Mouse (Mus musculus) left cerebral cortex, adult 6 months (tissue): ENCODE results near the gene Atpif1. TPM values are rescaled to one million over a fixed set of nuclear protein-coding genes. Genes with fewer than 3 reads are reported as not detected.

ENCODE experiments used
- long read RNA-seq, 2 experiments: library from polyadenylated mRNA; unstranded; transcript quantifications; one replicate each; pipeline ENCODE4 v2.0.0; 2019 to 2020
- polyA plus RNA-seq: library from polyadenylated mRNA; unstranded; fragments of <200 nt; fragmentation: Nextera tagmentation; gene quantifications from 2 replicates; pipeline ENCODE4 v1.2.3, GENCODE M21; 2021

Atpif1 gene
- 1,769 and 1,771 TPM in 2 replicates for polyA plus RNA-seq
- long read RNA-seq, experiment 1, transcript Atpif1-201 (3 exons, 539 nt), result major isoform, 134 of 142 reads
- long read RNA-seq, experiment 1, partial matches to known transcripts, result 1 of 142 reads
- long read RNA-seq, experiment 1, other reads (novel, unspliced or antisense), result 7 of 142 reads
- long read RNA-seq, experiment 2, transcript Atpif1-201 (3 exons, 539 nt), result major isoform, 977 of 1,046 reads
- long read RNA-seq, experiment 2, transcript Atpif1-203 (2 exons, 462 nt), result minor isoform, 11 of 1,046 reads
- long read RNA-seq, experiment 2, partial matches to known transcripts, result 0 of 1,046 reads
- long read RNA-seq, experiment 2, other reads (novel, unspliced or antisense), result 58 of 1,046 reads

GRCm38 (mm10) chr4:132532981-132533916 is at the start of gene Atpif1:
TSS of gene Atpif1 (minus strand) at chr4:132533659.

GRCm38 (mm10) chr4:132563965-132564364 is 30.5 kb upstream of the Atpif1 start, which contains the start of gene Ptafr:
TSS of gene Ptafr (plus strand) at chr4:132564067.

DNA sequence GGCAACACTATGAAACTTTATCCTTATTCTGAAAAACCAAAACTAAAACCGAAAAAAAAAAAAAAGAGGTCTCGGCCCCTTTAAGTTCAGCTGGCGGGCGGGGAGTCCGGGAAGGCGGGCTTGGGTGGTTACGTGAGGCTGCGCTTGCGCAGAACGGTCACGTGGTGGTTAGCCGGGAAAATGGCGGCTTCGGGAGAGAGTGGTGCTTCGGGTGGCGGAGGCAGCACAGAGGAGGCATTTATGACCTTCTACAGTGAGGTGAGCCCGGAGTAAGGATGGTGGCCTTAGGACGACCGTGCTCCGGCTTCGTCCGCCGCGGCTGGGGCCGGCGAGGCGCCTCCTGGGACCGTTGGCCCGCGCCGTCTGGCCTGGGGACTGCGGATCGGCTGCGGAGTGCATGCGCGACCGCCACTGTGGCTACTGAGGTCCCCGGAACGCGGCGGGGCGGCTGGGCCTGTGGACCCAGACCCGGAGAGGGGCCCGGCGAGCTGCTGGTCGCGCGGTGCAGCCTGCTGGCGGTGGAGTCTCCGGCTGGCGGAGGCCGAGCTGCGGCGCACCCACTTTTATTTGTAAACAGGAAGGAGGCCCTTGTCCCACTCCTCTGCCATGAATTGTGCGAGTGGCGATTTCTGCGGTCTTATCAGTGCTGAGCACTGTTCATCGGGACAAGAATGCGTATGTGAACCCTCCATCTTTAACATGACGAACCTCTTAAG is 2.1 kb upstream of the Atpif1 start, which contains the start of gene Dnajc8:
Dnajc8 (plus strand) TSS at position 145 of the 716 bp plus-strand sequence.

GRCm38 (mm10) chr4:132510352-132510798 is 23.1 kb downstream of the Atpif1 start, which contains the start of gene Sesn2:
TSS of gene Sesn2 (minus strand) at chr4:132510501.

Other genes starting within 250 kb of the Atpif1 start
- 7.7 and 7.9 TPM in 2 replicates for gene Rab42, start 230.3 kb downstream of the Atpif1 start, polyA plus RNA-seq
- gene Trnau1ap, start 204.1 kb downstream of the Atpif1 start, polyA plus RNA-seq, result 47.1 and 59.3 TPM in 2 replicates
- gene Rcc1, start 180.1 kb downstream of the Atpif1 start, polyA plus RNA-seq, result 6.4 and 7.5 TPM in 2 replicates
- gene Phactr4, start 111.2 kb downstream of the Atpif1 start, polyA plus RNA-seq, result 1.5 and 3.7 TPM in 2 replicates
- 4.9 and 6.2 TPM in 2 replicates for gene Med18, start 69.7 kb downstream of the Atpif1 start, polyA plus RNA-seq
- 6.4 and 6.9 TPM in 2 replicates for gene Sesn2, start 23.2 kb downstream of the Atpif1 start, polyA plus RNA-seq
- gene Dnajc8, start 1.9 kb upstream of the Atpif1 start, polyA plus RNA-seq, result 105 and 106 TPM in 2 replicates
- 3.0 and 3.7 TPM in 2 replicates for gene Ptafr, start 30.4 kb upstream of the Atpif1 start, polyA plus RNA-seq
- 17.1 and 25.1 TPM in 2 replicates for gene Eya3, start 105.3 kb upstream of the Atpif1 start, polyA plus RNA-seq
- 2.5 and 2.8 TPM in 2 replicates for gene Xkr8, start 198.9 kb upstream of the Atpif1 start, polyA plus RNA-seq
- gene Smpdl3b, start 223.6 kb upstream of the Atpif1 start, polyA plus RNA-seq, result 2.4 and 3.2 TPM in 2 replicates
- 16.0 and 19.3 TPM in 2 replicates for gene Rpa2, start 234.7 kb upstream of the Atpif1 start, polyA plus RNA-seq